ENCODE assay signal across 9 mouse cellular contexts in genomic region chr11:85833761-85834385, GRCm38 (mm10). TPM values are rescaled to one million over a fixed set of nuclear protein-coding genes. Genes with fewer than 3 reads are reported as not detected.
A peak's percentile ranks its signal among the peaks of the same experiment; 100 is the strongest.
DNase-seq lines count a peak whose midpoint lies in the region; ATAC-seq and TF ChIP-seq lines count a peak whose summit lies in the region.
"Had no signal": no experiment of that assay in that cellular context is flagged by ENCODE, and none has a peak within 500 bp of the region (broad histone marks: within the 10 kb centered on the region; RNA-seq: fewer than 3 reads in every experiment).

No protein-coding gene starts in this region.

- H3K27ac ChIP-seq in midbrain, embryonic 10.5 days (replicated peaks) = no peak overlapping the region
- H3K27ac ChIP-seq in midbrain, embryonic 15.5 days = no peak overlapping the region
- peak overlapping the region; percentile 74 for H3K27ac ChIP-seq in heart, postnatal 0 days (ENCODE audit: low read depth)
- H3K27ac ChIP-seq in limb, embryonic 13.5 days = peak overlapping the region; percentile 86; the same call in 1 of the 2 replicates
- H3K27ac ChIP-seq in small intestine, adult 2 months (ENCODE audit: insufficient read depth, low read depth, low read length) = peak overlapping the region; percentile 26; the same call in 1 of the 2 replicates

- peak overlapping the region; percentile 58 for H3K4me3 ChIP-seq in midbrain, embryonic 10.5 days
- H3K4me3 ChIP-seq in midbrain, embryonic 15.5 days = no peak overlapping the region
- peak overlapping the region; percentile 61 for H3K4me3 ChIP-seq in heart, postnatal 0 days (ENCODE audit: low read depth, low read length)
- peak overlapping the region; percentile 69 for H3K4me3 ChIP-seq in limb, embryonic 13.5 days
- peak overlapping the region; percentile 55 for H3K4me3 ChIP-seq in small intestine, adult 2 months (ENCODE audit: low read depth, low read length)

- TF ChIP-seq POLR2A in small intestine, adult 2 months (IDR thresholded peaks at IDR 0.05; ENCODE audit: low read depth, low read length) = no peak

- no peaks in the 10 kb centered on the region for H3K36me3 ChIP-seq in midbrain, embryonic 10.5 days
- H3K36me3 ChIP-seq in midbrain, embryonic 15.5 days (replicated peaks) = no peaks in the 10 kb centered on the region
- H3K36me3 ChIP-seq in heart, postnatal 0 days (replicated peaks; ENCODE audit: control insufficient read depth, insufficient read depth, low read length) = no peaks in the 10 kb centered on the region
- H3K36me3 ChIP-seq in limb, embryonic 13.5 days = no peaks in the 10 kb centered on the region
- no peaks in the 10 kb centered on the region for H3K36me3 ChIP-seq in small intestine, adult 2 months (ENCODE audit: control insufficient read depth, insufficient read depth, low read length)

- no peak for TF ChIP-seq EP300 in heart, postnatal 0 days (IDR thresholded peaks at IDR 0.05; ENCODE audit: low read depth)

- intact Hi-C loops in left cerebral cortex, postnatal 4 days (cut with DNase I) = loop anchor here (5.0 kb wide), 1 partner anchor 362 kb away; no protein-coding TSS in a partner anchor
- intact Hi-C loops in left cerebral cortex, postnatal 36 days (cut with DNase I) = loop anchor here (10.0 kb wide), 1 partner anchor 1979 kb away; the partner anchor contains the start of gene Hnf1b

- peaks cover 64% of the 10 kb centered on the region for H3K4me1 ChIP-seq in midbrain, embryonic 10.5 days
- H3K4me1 ChIP-seq in midbrain, embryonic 15.5 days = peaks cover 30% of the 10 kb centered on the region
- H3K4me1 ChIP-seq in heart, postnatal 0 days (ENCODE audit: control insufficient read depth, insufficient read depth) = peaks cover 16% of the 10 kb centered on the region; the same call in 1 of the 2 replicates
- peaks cover 69% of the 10 kb centered on the region for H3K4me1 ChIP-seq in limb, embryonic 13.5 days
- H3K4me1 ChIP-seq in small intestine, adult 2 months (ENCODE audit: control insufficient read depth, insufficient read depth, insufficient read length, low read length) = peaks cover 8% of the 10 kb centered on the region

- no peak for TF ChIP-seq CTCF in heart, postnatal 0 days (IDR thresholded peaks at IDR 0.05; ENCODE audit: low read depth)
- no peak for TF ChIP-seq CTCF in small intestine, adult 2 months (IDR thresholded peaks at IDR 0.05; ENCODE audit: extremely low read depth, insufficient read length, insufficient replicate concordance, low read depth, low read length)

- H3K9me3 ChIP-seq in midbrain, embryonic 10.5 days (replicated peaks) = no peaks in the 10 kb centered on the region
- H3K9me3 ChIP-seq in midbrain, embryonic 15.5 days = no peaks in the 10 kb centered on the region
- no peaks in the 10 kb centered on the region for H3K9me3 ChIP-seq in heart, postnatal 0 days (replicated peaks; ENCODE audit: control insufficient read depth, low read length)
- H3K9me3 ChIP-seq in limb, embryonic 13.5 days = no peaks in the 10 kb centered on the region

- peak; percentile 59 for DNase-seq in midbrain, embryonic 10.5 days (ENCODE audit: low spot score)
- no peak for DNase-seq in heart, postnatal 0 days (ENCODE audit: low spot score)
- no peak for DNase-seq in left cerebral cortex, postnatal 4 days
- no peak for DNase-seq in left cerebral cortex, postnatal 36 days (ENCODE audit: low spot score in 2 of 2)
- no peak for DNase-seq in ovary, postnatal 10 days (ENCODE audit: low spot score)

- ATAC-seq in midbrain, embryonic 15.5 days (replicated peaks) = no peak
- no peak for ATAC-seq in heart, postnatal 0 days (ENCODE audit: insufficient read depth, low read depth)
- ATAC-seq in limb, embryonic 13.5 days (ENCODE audit: low FRiP score, low read depth) = no peak

- no peak overlapping the region for H3K4me2 ChIP-seq in midbrain, embryonic 15.5 days
- peak overlapping the region; percentile 83 for H3K4me2 ChIP-seq in heart, postnatal 0 days (ENCODE audit: low read depth, low read length)
- peak overlapping the region; percentile 87 for H3K4me2 ChIP-seq in limb, embryonic 13.5 days (replicated peaks)

- H3K27me3 ChIP-seq in midbrain, embryonic 10.5 days (ENCODE audit: low read depth, poor library complexity, severe bottlenecking) = peaks cover 100% of the 10 kb centered on the region
- peaks cover 72% of the 10 kb centered on the region for H3K27me3 ChIP-seq in midbrain, embryonic 15.5 days (replicated peaks)
- H3K27me3 ChIP-seq in heart, postnatal 0 days (ENCODE audit: control insufficient read depth, insufficient read depth, low read length) = peaks cover 94% of the 10 kb centered on the region
- H3K27me3 ChIP-seq in limb, embryonic 13.5 days = peaks cover 83% of the 10 kb centered on the region
- H3K27me3 ChIP-seq in small intestine, adult 2 months (ENCODE audit: control insufficient read depth, insufficient read depth, low read length) = peaks cover 90% of the 10 kb centered on the region

- WGBS in midbrain, embryonic 10.5 days = 2% methylated on average over 11 of the region's 11 CpGs
- 3% methylated on average over 11 of the region's 11 CpGs for WGBS in midbrain, embryonic 15.5 days
- 27% methylated on average over 11 of the region's 11 CpGs for WGBS in heart, postnatal 0 days
- 12% methylated on average over 11 of the region's 11 CpGs for WGBS in limb, embryonic 13.5 days
- whole genome bisulfite sequencing in small intestine, adult 2 months = 44% methylated on average over 11 of the region's 11 CpGs

- H3K9ac ChIP-seq in midbrain, embryonic 15.5 days = no peak overlapping the region
- peak overlapping the region; percentile 5; the same call in 1 of the 2 replicates for H3K9ac ChIP-seq in heart, postnatal 0 days (replicated peaks; ENCODE audit: low read depth, low read length)
- peak overlapping the region; percentile 91 for H3K9ac ChIP-seq in limb, embryonic 13.5 days

RNA-seq across cellular contexts. Expression of gene Tbx2, which starts 1.5 kb away (rescaled TPM):
- 0.27 and 0.43 TPM in 2 replicates for polyA plus RNA-seq in midbrain, embryonic 10.5 days (2016; fragmentation: Nextera tagmentation; extraction: Ambion mirVana)
- polyA plus RNA-seq in midbrain, embryonic 15.5 days (2015; fragmentation: Nextera tagmentation; extraction: Ambion mirVana) = 1.0 TPM in 2 replicates
- 8.5 and 12.0 TPM in 2 replicates for total RNA-seq in heart, postnatal 0 days (2014; rRNA removed; ENCODE audit: low replicate concordance)
- 1.3 TPM in 2 replicates for polyA plus RNA-seq in heart, postnatal 0 days (2015; fragmentation: Nextera tagmentation; extraction: Ambion mirVana)
- polyA plus RNA-seq in limb, embryonic 13.5 days (2015; fragmentation: Nextera tagmentation; extraction: Ambion mirVana) = 5.0 and 5.1 TPM in 2 replicates
- polyA plus RNA-seq in small intestine, adult 2 months (2012; rRNA removed) = 10.2 and 19.7 TPM in 2 replicates
- total RNA-seq in left cerebral cortex, postnatal 4 days (2021) = 1 to 10 TPM; 3.7 to 3.9 TPM
- total RNA-seq in left cerebral cortex, postnatal 36 days (2021) = 1 to 10 TPM; 1.9 to 2.2 TPM

RNA-seq across cellular contexts. Expression of gene Gm11444, which starts 16.3 kb away (rescaled TPM):
- polyA plus RNA-seq in midbrain, embryonic 10.5 days (2016; fragmentation: Nextera tagmentation; extraction: Ambion mirVana) = not detected in 2 replicates
- polyA plus RNA-seq in midbrain, embryonic 15.5 days (2015; fragmentation: Nextera tagmentation; extraction: Ambion mirVana) = not detected in 2 replicates
- not detected in 2 replicates for total RNA-seq in heart, postnatal 0 days (2014; rRNA removed; ENCODE audit: low replicate concordance)
- not detected in 2 replicates for polyA plus RNA-seq in heart, postnatal 0 days (2015; fragmentation: Nextera tagmentation; extraction: Ambion mirVana)
- polyA plus RNA-seq in limb, embryonic 13.5 days (2015; fragmentation: Nextera tagmentation; extraction: Ambion mirVana) = 0.28 TPM in 1 of 2 replicates, not detected in the other
- polyA plus RNA-seq in small intestine, adult 2 months (2012; rRNA removed) = not detected in 2 replicates
- not detected for total RNA-seq in left cerebral cortex, postnatal 4 days (2021)
- total RNA-seq in left cerebral cortex, postnatal 36 days (2021) = not detected
- total RNA-seq: gastrocnemius, postnatal 36 days had no signal

RNA-seq across cellular contexts. Expression of gene Tbx4, which starts 52.3 kb away (rescaled TPM):
- polyA plus RNA-seq in midbrain, embryonic 10.5 days (2016; fragmentation: Nextera tagmentation; extraction: Ambion mirVana) = 0.04 and 0.20 TPM in 2 replicates
- 0.34 and 0.46 TPM in 2 replicates for polyA plus RNA-seq in midbrain, embryonic 15.5 days (2015; fragmentation: Nextera tagmentation; extraction: Ambion mirVana)
- total RNA-seq in heart, postnatal 0 days (2014; rRNA removed; ENCODE audit: low replicate concordance) = not detected in 2 replicates
- polyA plus RNA-seq in heart, postnatal 0 days (2015; fragmentation: Nextera tagmentation; extraction: Ambion mirVana) = 0.05 and 0.07 TPM in 2 replicates
- polyA plus RNA-seq in limb, embryonic 13.5 days (2015; fragmentation: Nextera tagmentation; extraction: Ambion mirVana) = 25.1 and 29.3 TPM in 2 replicates
- polyA plus RNA-seq in small intestine, adult 2 months (2012; rRNA removed) = 0.23 and 0.34 TPM in 2 replicates
- under 1 TPM; 0.12 to 0.38 TPM for total RNA-seq in left cerebral cortex, postnatal 4 days (2021)
- total RNA-seq in left cerebral cortex, postnatal 36 days (2021) = under 1 TPM; 0.17 to 0.25 TPM

Comparison
In these comparisons a context has a peak if more than half of its experiments do, and no peak if none do; other contexts are left out.
1. H3K27ac ChIP-seq: peak in heart, postnatal 0 days (single experiment), limb, embryonic 13.5 days (single experiment) and small intestine, adult 2 months (single experiment); none in midbrain, embryonic 10.5 days (single experiment) and midbrain, embryonic 15.5 days (single experiment).
2. RNA of gene Tbx4, which starts 52.3 kb away (polyA plus RNA-seq): 25.1 to 29.3 TPM in limb, embryonic 13.5 days; 0.34 to 0.46 TPM in midbrain, embryonic 15.5 days, 0.23 to 0.34 TPM in small intestine, adult 2 months, 0.05 to 0.07 TPM in heart, postnatal 0 days and 0.04 to 0.20 TPM in midbrain, embryonic 10.5 days; every median in the first group is over 10 times any median in the second.